Mouse (Mus musculus): ENCODE measurements around the gene Crhr2. TPM values are rescaled to one million over a fixed set of nuclear protein-coding genes. Genes with fewer than 3 reads are reported as not detected.
A peak's percentile ranks its signal among the peaks of the same experiment; 100 is the strongest.

Crhr2 gene
- polyA plus RNA-seq, 1 experiment from 2014 or later = 0.23 TPM

GRCm38 (mm10) chr6:55133425-55133824 lies 609 bp upstream of the Crhr2 start:
- H3K27me3 ChIP-seq (replicated peaks; ENCODE audit: control insufficient read depth, insufficient read depth, low read length) = no peaks in the 10 kb centered on the region
- no peaks in the 10 kb centered on the region for H3K4me1 ChIP-seq (replicated peaks; ENCODE audit: control insufficient read depth, insufficient read depth, low read length)
- ATAC-seq (replicated peaks; ENCODE audit: low FRiP score, low TSS enrichment, low read depth) (no peak), DNase-seq (ENCODE audit: low spot score) (no peak)
- H3K36me3 ChIP-seq (ENCODE audit: control insufficient read depth, insufficient read depth, low read length) = no peaks in the 10 kb centered on the region
- H3K4me2 ChIP-seq (ENCODE audit: low read length) = no peak overlapping the region
- H3K27ac ChIP-seq (ENCODE audit: low read depth) = no peak overlapping the region
- no peak overlapping the region for H3K9ac ChIP-seq (ENCODE audit: low read length)
- no peak overlapping the region for H3K4me3 ChIP-seq (ENCODE audit: low read depth, low read length)
- H3K9me3 ChIP-seq (ENCODE audit: control insufficient read depth, low read length) = no peaks in the 10 kb centered on the region
- 87% methylated on average over 1 of the region's 1 CpGs for WGBS

- Histone ChIP-seq H3K4me1 (replicated peaks; ENCODE audit: control insufficient read depth, insufficient read depth, low read length) (no peaks in the 10 kb centered on the region), H3K27me3 (replicated peaks; ENCODE audit: control insufficient read depth, insufficient read depth, low read length) (no peaks in the 10 kb centered on the region), H3K4me3 (ENCODE audit: low read depth, low read length) (no peak overlapping the region), H3K9me3 (ENCODE audit: control insufficient read depth, low read length) (no peaks in the 10 kb centered on the region), H3K27ac (ENCODE audit: low read depth) (no peak overlapping the region), H3K9ac (ENCODE audit: low read length) (no peak overlapping the region), H3K4me2 (ENCODE audit: low read length) (no peak overlapping the region), H3K36me3 (ENCODE audit: control insufficient read depth, insufficient read depth, low read length) (no peaks in the 10 kb centered on the region)
- ATAC-seq (replicated peaks; ENCODE audit: low FRiP score, low TSS enrichment, low read depth) = no peak
- no peak for DNase-seq (ENCODE audit: low spot score)
- 81% methylated on average over 4 of the region's 4 CpGs for WGBS
Observed at GRCm38 (mm10) chr6:55131301-55131700, 1.5 kb downstream of the Crhr2 start.

- H3K4me1 ChIP-seq (replicated peaks; ENCODE audit: control insufficient read depth, insufficient read depth, low read length) = no peaks in the 10 kb centered on the region
- H3K4me2 ChIP-seq (ENCODE audit: low read length) = no peak overlapping the region
- no peak overlapping the region for H3K4me3 ChIP-seq (ENCODE audit: low read depth, low read length)
- no peaks in the 10 kb centered on the region for H3K9me3 ChIP-seq (ENCODE audit: control insufficient read depth, low read length)
- ATAC-seq (replicated peaks; ENCODE audit: low FRiP score, low TSS enrichment, low read depth) (no peak), DNase-seq (ENCODE audit: low spot score) (no peak)
- H3K36me3 ChIP-seq (ENCODE audit: control insufficient read depth, insufficient read depth, low read length) = no peaks in the 10 kb centered on the region
- no peak overlapping the region for H3K9ac ChIP-seq (ENCODE audit: low read length)
- WGBS = 42% methylated on average over 6 of the region's 6 CpGs
- no peak overlapping the region for H3K27ac ChIP-seq (ENCODE audit: low read depth)
- H3K27me3 ChIP-seq (replicated peaks; ENCODE audit: control insufficient read depth, insufficient read depth, low read length) = no peaks in the 10 kb centered on the region
Observed at GRCm38 (mm10) chr6:55130631-55131030, 2.2 kb downstream of the Crhr2 start.

- no peaks in the 10 kb centered on the region for H3K9me3 ChIP-seq (ENCODE audit: control insufficient read depth, low read length)
- H3K9ac ChIP-seq (ENCODE audit: low read length) = no peak overlapping the region
- no peak overlapping the region for H3K4me3 ChIP-seq (ENCODE audit: low read depth, low read length)
- H3K27ac ChIP-seq (ENCODE audit: low read depth) = no peak overlapping the region
- ATAC-seq (replicated peaks; ENCODE audit: low FRiP score, low TSS enrichment, low read depth) (no peak), DNase-seq (ENCODE audit: low spot score) (no peak)
- no peaks in the 10 kb centered on the region for H3K36me3 ChIP-seq (ENCODE audit: control insufficient read depth, insufficient read depth, low read length)
- H3K4me2 ChIP-seq (ENCODE audit: low read length) = no peak overlapping the region
- H3K4me1 ChIP-seq (replicated peaks; ENCODE audit: control insufficient read depth, insufficient read depth, low read length) = no peaks in the 10 kb centered on the region
- no peaks in the 10 kb centered on the region for H3K27me3 ChIP-seq (replicated peaks; ENCODE audit: control insufficient read depth, insufficient read depth, low read length)
Observed at GRCm38 (mm10) chr6:55128391-55128790, 4.4 kb downstream of the Crhr2 start.

GRCm38 (mm10) chr6:55126576-55126975 lies 6.2 kb downstream of the Crhr2 start:
- WGBS = 77% methylated on average over 5 of the region's 5 CpGs
- no peaks in the 10 kb centered on the region for H3K4me1 ChIP-seq (replicated peaks; ENCODE audit: control insufficient read depth, insufficient read depth, low read length)
- ATAC-seq (replicated peaks; ENCODE audit: low FRiP score, low TSS enrichment, low read depth) = no peak

GRCm38 (mm10) chr6:55123056-55123455 lies 9.8 kb downstream of the Crhr2 start:
- Histone ChIP-seq H3K36me3 (ENCODE audit: control insufficient read depth, insufficient read depth, low read length) (no peaks in the 10 kb centered on the region), H3K9me3 (ENCODE audit: control insufficient read depth, low read length) (no peaks in the 10 kb centered on the region), H3K27ac (ENCODE audit: low read depth) (no peak overlapping the region), H3K27me3 (replicated peaks; ENCODE audit: control insufficient read depth, insufficient read depth, low read length) (peaks cover 17% of the 10 kb centered on the region), H3K4me1 (replicated peaks; ENCODE audit: control insufficient read depth, insufficient read depth, low read length) (no peaks in the 10 kb centered on the region), H3K9ac (ENCODE audit: low read length) (no peak overlapping the region), H3K4me2 (ENCODE audit: low read length) (no peak overlapping the region), H3K4me3 (ENCODE audit: low read depth, low read length) (no peak overlapping the region)
- DNase-seq (ENCODE audit: low spot score) (no peak), ATAC-seq (replicated peaks; ENCODE audit: low FRiP score, low TSS enrichment, low read depth) (no peak)
- 26% methylated on average over 4 of the region's 4 CpGs for WGBS

More at GRCm38 (mm10) chr6:55126576-55126975, 6.2 kb downstream of the Crhr2 start:
- Histone ChIP-seq H3K9me3 (ENCODE audit: control insufficient read depth, low read length) (no peaks in the 10 kb centered on the region), H3K9ac (ENCODE audit: low read length) (no peak overlapping the region), H3K4me2 (ENCODE audit: low read length) (no peak overlapping the region), H3K27me3 (replicated peaks; ENCODE audit: control insufficient read depth, insufficient read depth, low read length) (no peaks in the 10 kb centered on the region), H3K27ac (ENCODE audit: low read depth) (no peak overlapping the region), H3K4me3 (ENCODE audit: low read depth, low read length) (no peak overlapping the region), H3K36me3 (ENCODE audit: control insufficient read depth, insufficient read depth, low read length) (no peaks in the 10 kb centered on the region)
- DNase-seq (ENCODE audit: low spot score) = no peak

- Histone ChIP-seq H3K4me1 (replicated peaks; ENCODE audit: control insufficient read depth, insufficient read depth, low read length) (peaks cover 4% of the 10 kb centered on the region; the same call in 1 of the 2 replicates), H3K4me3 (ENCODE audit: low read depth, low read length) (peak overlapping the region; percentile 44), H3K27me3 (replicated peaks; ENCODE audit: control insufficient read depth, insufficient read depth, low read length) (peaks cover 65% of the 10 kb centered on the region), H3K27ac (ENCODE audit: low read depth) (no peak overlapping the region), H3K4me2 (ENCODE audit: low read length) (peak overlapping the region; percentile 77), H3K9me3 (ENCODE audit: control insufficient read depth, low read length) (no peaks in the 10 kb centered on the region), H3K36me3 (ENCODE audit: control insufficient read depth, insufficient read depth, low read length) (no peaks in the 10 kb centered on the region), H3K9ac (ENCODE audit: low read length) (peak overlapping the region; percentile 29)
- ATAC-seq (replicated peaks; ENCODE audit: low FRiP score, low TSS enrichment, low read depth) = peak; percentile 72
- under 1% methylated on average over 68 of the region's 68 CpGs for WGBS
- DNase-seq (ENCODE audit: low spot score) = peak; percentile 55
Observed at GRCm38 (mm10) chr6:55117325-55118109, 15.3 kb downstream of the Crhr2 start.

GRCm38 (mm10) chr6:55108358-55108757 lies 24.5 kb downstream of the Crhr2 start:
- 13% methylated on average over 7 of the region's 7 CpGs for WGBS
- no peak overlapping the region for H3K4me3 ChIP-seq (ENCODE audit: low read depth, low read length)
- no peaks in the 10 kb centered on the region for H3K9me3 ChIP-seq (ENCODE audit: control insufficient read depth, low read length)
- H3K27me3 ChIP-seq (replicated peaks; ENCODE audit: control insufficient read depth, insufficient read depth, low read length) = peaks cover 2% of the 10 kb centered on the region; the same call in 1 of the 2 replicates
- peak; percentile 86 for DNase-seq (ENCODE audit: low spot score)
- H3K4me2 ChIP-seq (ENCODE audit: low read length) = no peak overlapping the region
- 0 out of 2 replicates have a peak, but pooled peaks have one; percentile 43 for ATAC-seq (replicated peaks; ENCODE audit: low FRiP score, low TSS enrichment, low read depth)
- no peaks in the 10 kb centered on the region for H3K4me1 ChIP-seq (replicated peaks; ENCODE audit: control insufficient read depth, insufficient read depth, low read length)
- H3K9ac ChIP-seq (ENCODE audit: low read length) = no peak overlapping the region
- H3K27ac ChIP-seq (ENCODE audit: low read depth) = no peak overlapping the region
- no peaks in the 10 kb centered on the region for H3K36me3 ChIP-seq (ENCODE audit: control insufficient read depth, insufficient read depth, low read length)

GRCm38 (mm10) chr6:55098603-55099002 lies 34.2 kb downstream of the Crhr2 start:
- no peak for ATAC-seq (replicated peaks; ENCODE audit: low FRiP score, low TSS enrichment, low read depth)

More at GRCm38 (mm10) chr6:55098603-55099002, 34.2 kb downstream of the Crhr2 start:
- WGBS = 67% methylated on average over 5 of the region's 5 CpGs
- Histone ChIP-seq H3K36me3 (ENCODE audit: control insufficient read depth, insufficient read depth, low read length) (no peaks in the 10 kb centered on the region), H3K27me3 (replicated peaks; ENCODE audit: control insufficient read depth, insufficient read depth, low read length) (no peaks in the 10 kb centered on the region), H3K9ac (ENCODE audit: low read length) (no peak overlapping the region), H3K4me2 (ENCODE audit: low read length) (no peak overlapping the region), H3K4me1 (replicated peaks; ENCODE audit: control insufficient read depth, insufficient read depth, low read length) (no peaks in the 10 kb centered on the region), H3K27ac (ENCODE audit: low read depth) (no peak overlapping the region), H3K4me3 (ENCODE audit: low read depth, low read length) (no peak overlapping the region), H3K9me3 (ENCODE audit: control insufficient read depth, low read length) (no peaks in the 10 kb centered on the region)
- no peak for DNase-seq (ENCODE audit: low spot score)
